Mouse (Mus musculus) myocyte (in vitro differentiated cells): ENCODE measurements around the gene Cldn6. TPM values are rescaled to one million over a fixed set of nuclear protein-coding genes. Genes with fewer than 3 reads are reported as not detected.

Experiments used
- H3K27me3 ChIP-seq: one replicate; pipeline ENCODE4 v1.6.1; 2011; ENCODE audit not compliant: control insufficient read depth, insufficient read depth, insufficient read length
- H3K36me3 ChIP-seq: one replicate; pipeline ENCODE4 v1.6.1; 2011; ENCODE audit not compliant: control insufficient read depth, insufficient read depth
- H3K4me2 ChIP-seq: one replicate; pipeline ENCODE4 v1.6.1; 2011; ENCODE audit warnings: low read depth, control low read depth
- H3K4me3 ChIP-seq: one replicate; pipeline ENCODE4 v1.5.1; 2011; ENCODE audit warnings: mild to moderate bottlenecking, control low read depth, moderate library complexity
- H3K79me2 ChIP-seq: one replicate; pipeline ENCODE4 v1.6.1; 2011; ENCODE audit not compliant: control insufficient read depth, insufficient read depth
- H3ac ChIP-seq: one replicate; pipeline ENCODE4 v1.6.1; 2011; ENCODE audit not compliant: control insufficient read depth, insufficient read length
- CEBPB ChIP-seq: IDR thresholded peaks from 2 replicates; pipeline ENCODE4 v1.6.1; 2011; ENCODE audit warnings: mild to moderate bottlenecking, moderate library complexity; ENCODE audit not compliant: poor library complexity, insufficient read depth, severe bottlenecking
- E2F4 ChIP-seq: IDR thresholded peaks from one replicate; pipeline ENCODE4 v1.6.1; 2011; ENCODE audit warnings: mild to moderate bottlenecking, control low read depth, moderate library complexity; ENCODE audit not compliant: insufficient read depth
- MAX ChIP-seq: IDR thresholded peaks from one replicate; pipeline ENCODE4 v1.6.1; 2011; ENCODE audit warnings: low read depth, mild to moderate bottlenecking, control low read depth
- MYOD1 ChIP-seq, 3 experiments: IDR thresholded peaks; one replicate each; pipeline ENCODE4 v1.6.1; 2011; ENCODE audit warnings: control low read depth in 2 of 3, low read depth in 2 of 3, mild to moderate bottlenecking in 2 of 3, moderate library complexity in 1 of 3; ENCODE audit not compliant: insufficient read length in 2 of 3, control insufficient read depth in 1 of 3
- MYOG ChIP-seq, 3 experiments: IDR thresholded peaks; one replicate each; pipeline ENCODE4 v1.6.1; 2011; ENCODE audit warnings: control low read depth in 2 of 3, low read depth in 2 of 3, mild to moderate bottlenecking in 2 of 3; ENCODE audit not compliant: insufficient read length in 2 of 3, control insufficient read depth in 1 of 3, insufficient read depth in 1 of 3
- POLR2A ChIP-seq: IDR thresholded peaks from one replicate; pipeline ENCODE4 v1.6.1; 2011; ENCODE audit warnings: low read depth, mild to moderate bottlenecking, control low read depth, moderate library complexity; ENCODE audit not compliant: insufficient read length
- POLR2AphosphoS2 ChIP-seq: IDR thresholded peaks from one replicate; pipeline ENCODE4 v1.6.1; 2011; ENCODE audit warnings: low read depth, control low read depth; ENCODE audit not compliant: insufficient read length
- REST ChIP-seq: IDR thresholded peaks from one replicate; pipeline ENCODE4 v1.6.1; 2011; ENCODE audit warnings: mild to moderate bottlenecking, control low read depth, moderate library complexity; ENCODE audit not compliant: insufficient read depth, insufficient read length
- SRF ChIP-seq: IDR thresholded peaks from one replicate; pipeline ENCODE4 v1.6.1; 2011; ENCODE audit warnings: low read depth; ENCODE audit not compliant: control insufficient read depth, insufficient read length
- TCF12 ChIP-seq: IDR thresholded peaks from one replicate; pipeline ENCODE4 v1.6.1; 2011; ENCODE audit warnings: mild to moderate bottlenecking, control low read depth; ENCODE audit not compliant: poor library complexity, insufficient read depth, severe bottlenecking
- TCF3 ChIP-seq: IDR thresholded peaks from one replicate; pipeline ENCODE4 v1.6.1; 2011; ENCODE audit warnings: low read depth, control low read depth; ENCODE audit not compliant: insufficient read length
- USF1 ChIP-seq: IDR thresholded peaks from one replicate; pipeline ENCODE4 v1.6.1; 2011; ENCODE audit warnings: low read depth, mild to moderate bottlenecking, control low read depth, moderate library complexity
- polyA plus RNA-seq: library from polyadenylated mRNA; unstranded; fragments of >200 nt; fragmentation: generic; extraction: Trizol; gene quantifications from one replicate; pipeline ENCODE4 v1.2.1, GENCODE M21; 2012; ENCODE audit warnings: missing spikeins

Gene Cldn6
- polyA plus RNA-seq, 1 experiment = not detected

DNA sequence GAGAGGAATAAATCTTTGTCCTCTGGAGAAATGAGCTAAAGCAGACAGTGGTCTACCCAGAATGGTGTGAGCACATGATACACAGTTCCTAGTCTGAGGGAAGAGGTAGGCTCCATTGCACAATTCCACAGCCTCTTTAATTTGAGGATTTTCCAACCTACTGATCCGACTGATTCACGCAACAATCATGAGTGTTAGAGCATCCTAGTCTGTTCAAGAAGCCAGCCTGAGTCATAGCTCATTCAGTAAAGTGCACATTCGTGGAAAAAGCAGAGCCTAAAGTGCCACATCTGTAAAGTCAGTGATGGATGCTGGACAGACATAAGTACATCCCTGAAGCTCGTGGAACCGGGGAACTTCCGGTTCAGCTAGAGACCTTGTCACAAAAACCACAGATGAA is 27.7 kb upstream of the Cldn6 start:
- Histone ChIP-seq H3K79me2 (no peaks in the 10 kb centered on the region), H3ac (no peak overlapping the region), H3K4me3 (no peak overlapping the region), H3K4me2 (no peak overlapping the region), H3K27me3 (peaks cover 10% of the 10 kb centered on the region), H3K36me3 (no peaks in the 10 kb centered on the region)
- no peak for TF ChIP-seq TCF12
- TF ChIP-seq CEBPB = no peak

DNA sequence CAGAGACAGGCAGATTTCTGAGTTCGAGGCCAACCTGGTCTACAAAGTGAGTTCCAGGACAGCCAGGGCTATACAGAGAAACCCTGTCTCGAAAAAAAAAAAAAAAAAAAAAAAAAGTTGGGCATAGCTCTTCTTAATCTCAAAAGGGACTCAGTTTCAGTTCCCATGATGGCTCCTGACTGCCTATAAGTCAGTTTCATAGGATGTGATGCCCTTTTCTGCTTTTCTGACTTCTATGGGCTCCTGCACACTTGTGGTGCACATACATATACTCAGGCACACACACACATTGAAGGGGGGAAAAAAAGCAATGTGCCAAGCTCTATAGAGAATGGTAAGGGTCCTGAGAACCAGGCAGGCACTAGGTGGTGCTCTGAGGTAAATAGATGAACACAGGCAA is 25.7 kb upstream of the Cldn6 start:
- Histone ChIP-seq H3K4me2 (no peak overlapping the region), H3K4me3 (no peak overlapping the region), H3ac (no peak overlapping the region), H3K27me3 (no peaks in the 10 kb centered on the region), H3K79me2 (no peaks in the 10 kb centered on the region), H3K36me3 (no peaks in the 10 kb centered on the region)
- TF ChIP-seq MYOD1 (IDR thresholded peaks at IDR 0.05; ENCODE audit: control insufficient read depth in 1 of 3, insufficient read length in 2 of 3, low read depth in 2 of 3) (no peak), POLR2A (no peak), SRF (no peak), MAX (no peak), USF1 (no peak), TCF12 (no peak), CEBPB (no peak), MYOG (IDR thresholded peaks at IDR 0.05; ENCODE audit: control insufficient read depth in 1 of 3, insufficient read depth in 1 of 3, insufficient read length in 2 of 3, low read depth in 2 of 3) (no peak), POLR2AphosphoS2 (no peak)

DNA sequence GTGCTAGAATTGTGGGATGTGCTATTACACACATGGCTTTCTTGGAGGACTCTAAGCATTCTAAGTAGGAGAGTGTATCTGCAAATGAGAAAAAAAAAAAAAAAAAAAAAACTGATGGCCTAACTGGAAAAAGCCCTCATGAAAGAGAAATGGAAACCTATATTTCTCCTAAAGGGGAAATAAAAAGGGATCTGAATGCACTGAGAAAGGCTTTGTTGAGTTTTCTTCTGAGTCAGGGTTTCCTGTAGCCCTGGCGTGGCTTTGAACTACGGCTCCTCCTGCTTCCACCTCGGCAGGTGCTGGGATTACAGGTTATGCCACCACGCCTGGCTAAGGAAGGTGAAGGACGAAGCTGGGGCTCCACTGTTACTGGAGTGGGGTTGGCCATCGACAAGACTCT is 25.0 kb upstream of the Cldn6 start:
- H3K4me3 ChIP-seq = no peak overlapping the region
- TF ChIP-seq REST (no peak), TCF12 (no peak), POLR2AphosphoS2 (no peak), POLR2A (no peak)
- no peaks in the 10 kb centered on the region for H3K36me3 ChIP-seq

GRCm38 (mm10) chr17:23654410-23654809 is 24.6 kb upstream of the Cldn6 start:
- no peaks in the 10 kb centered on the region for H3K27me3 ChIP-seq
- no peak for TF ChIP-seq USF1
- no peak for TF ChIP-seq MAX
- no peak for TF ChIP-seq TCF12
- TF ChIP-seq E2F4 = no peak
- TF ChIP-seq SRF = no peak
- TF ChIP-seq POLR2A = no peak
- TF ChIP-seq CEBPB = no peak
- TF ChIP-seq POLR2AphosphoS2 = no peak
- no peak for TF ChIP-seq MYOD1 (IDR thresholded peaks at IDR 0.05; ENCODE audit: control insufficient read depth in 1 of 3, insufficient read length in 2 of 3, low read depth in 2 of 3)
- TF ChIP-seq REST = no peak
- TF ChIP-seq MYOG (IDR thresholded peaks at IDR 0.05; ENCODE audit: control insufficient read depth in 1 of 3, insufficient read depth in 1 of 3, insufficient read length in 2 of 3, low read depth in 2 of 3) = no peak
- no peak overlapping the region for H3K4me3 ChIP-seq
- H3K4me2 ChIP-seq = no peak overlapping the region
- H3K36me3 ChIP-seq = no peaks in the 10 kb centered on the region
- H3ac ChIP-seq = no peak overlapping the region
- H3K79me2 ChIP-seq = no peaks in the 10 kb centered on the region

More for the DNA sequence above, 25.0 kb upstream of the Cldn6 start:
- H3K79me2 ChIP-seq = no peaks in the 10 kb centered on the region
- H3K4me2 ChIP-seq = no peak overlapping the region
- H3K27me3 ChIP-seq = no peaks in the 10 kb centered on the region
- H3ac ChIP-seq = no peak overlapping the region

DNA sequence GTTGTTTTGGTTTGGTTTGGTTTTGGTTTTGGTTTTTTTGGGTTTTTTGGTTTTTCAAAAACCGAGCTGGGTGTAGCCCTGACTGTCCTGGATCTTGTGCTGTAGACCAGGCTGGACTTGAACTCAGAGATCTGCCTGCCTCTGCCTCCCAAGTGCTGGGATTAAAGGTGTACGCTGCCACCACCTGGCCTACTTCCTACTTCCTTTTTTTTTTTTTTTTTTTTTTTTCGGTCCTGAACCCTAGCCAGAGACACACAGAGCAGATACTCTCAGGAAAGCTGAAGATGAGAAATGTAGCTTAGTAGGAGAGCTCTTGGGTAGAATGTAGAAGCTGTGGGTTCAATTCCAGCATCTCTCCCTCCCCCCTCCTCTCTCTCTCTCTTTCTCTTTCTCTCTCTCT is 20.6 kb upstream of the Cldn6 start:
- Histone ChIP-seq H3K4me3 (no peak overlapping the region), H3K79me2 (no peaks in the 10 kb centered on the region), H3K4me2 (no peak overlapping the region), H3ac (no peak overlapping the region), H3K27me3 (no peaks in the 10 kb centered on the region), H3K36me3 (no peaks in the 10 kb centered on the region)
- TF ChIP-seq MYOG (IDR thresholded peaks at IDR 0.05; ENCODE audit: control insufficient read depth in 1 of 3, insufficient read depth in 1 of 3, insufficient read length in 2 of 3, low read depth in 2 of 3) (no peak), USF1 (no peak), E2F4 (no peak), POLR2AphosphoS2 (no peak), TCF3 (no peak), TCF12 (no peak), REST (no peak), POLR2A (no peak)
